In genomic region chr2:64065511-64065910, GRCm38 (mm10) we compare ENCODE assay signal across 22 mouse cellular contexts. TPM values are rescaled to one million over a fixed set of nuclear protein-coding genes. Genes with fewer than 3 reads are reported as not detected.
DNase-seq lines count a peak whose midpoint lies in the region; ATAC-seq and TF ChIP-seq lines count a peak whose summit lies in the region.
"Had no signal": no experiment of that assay in that cellular context is flagged by ENCODE, and none has a peak within 500 bp of the region (broad histone marks: within the 10 kb centered on the region; RNA-seq: fewer than 3 reads in every experiment).

No protein-coding gene starts in this region.

- no peak overlapping the region for H3K9ac ChIP-seq in forebrain, embryonic 12.5 days
- no peak overlapping the region for H3K9ac ChIP-seq in forebrain, postnatal 0 days
- no peak overlapping the region for H3K9ac ChIP-seq in forebrain, embryonic 14.5 days (ENCODE audit: low read length)
- H3K9ac ChIP-seq: embryonic facial prominence, embryonic 15.5 days; heart, embryonic 13.5 days; hindbrain, embryonic 12.5 days had no signal

- WGBS in forebrain, embryonic 12.5 days: 20% methylated on average over 4 of the region's 4 CpGs
- 16% methylated on average over 4 of the region's 4 CpGs for WGBS in forebrain, postnatal 0 days
- WGBS in forebrain, embryonic 14.5 days: 4% methylated on average over 4 of the region's 4 CpGs
- 79% methylated on average over 4 of the region's 4 CpGs for WGBS in hindbrain, embryonic 10.5 days

- H3K27me3 ChIP-seq in forebrain, embryonic 12.5 days: peaks cover 19% of the 10 kb centered on the region
- H3K27me3 ChIP-seq in forebrain, postnatal 0 days (ENCODE audit: insufficient read depth, low read length): no peaks in the 10 kb centered on the region
- H3K27me3 ChIP-seq in forebrain, embryonic 14.5 days (replicated peaks; ENCODE audit: control insufficient read depth, insufficient read depth, low read length): no peaks in the 10 kb centered on the region
- no peaks in the 10 kb centered on the region for H3K27me3 ChIP-seq in hindbrain, embryonic 10.5 days (ENCODE audit: insufficient read depth, poor library complexity, severe bottlenecking)
- H3K27me3 ChIP-seq: embryonic facial prominence, embryonic 15.5 days; heart, embryonic 13.5 days; hindbrain, embryonic 12.5 days had no signal

- ATAC-seq in forebrain, embryonic 12.5 days (ENCODE audit: low FRiP score): peak; percentile 61; the same call in 1 of the 2 replicates
- ATAC-seq in forebrain, postnatal 0 days: no peak
- peak; percentile 82 for ATAC-seq in forebrain, embryonic 14.5 days
- ATAC-seq: hindbrain, embryonic 16.5 days; inflammation-experienced regulatory T-cells, adult 6 months had no signal

- H3K4me2 ChIP-seq in forebrain, embryonic 12.5 days: no peak overlapping the region
- no peak overlapping the region for H3K4me2 ChIP-seq in forebrain, postnatal 0 days (ENCODE audit: low read depth)
- H3K4me2 ChIP-seq in forebrain, embryonic 14.5 days (ENCODE audit: low read length): no peak overlapping the region
- H3K4me2 ChIP-seq: embryonic facial prominence, embryonic 15.5 days; heart, embryonic 13.5 days; hindbrain, embryonic 12.5 days had no signal

- DNase-seq in forebrain, postnatal 0 days: no peak
- DNase-seq in brain, embryonic 14.5 days (ENCODE audit: low read depth): peak; percentile 75
- DNase-seq in forebrain, embryonic 14.5 days (ENCODE audit: low spot score): peak; percentile 56
- DNase-seq in retina, postnatal 1 day: peak; percentile 68
- DNase-seq in layer of hippocampus, adult 11-12 months (ENCODE audit: low spot score): no peak
- no peak for DNase-seq in hindbrain, embryonic 10.5 days (ENCODE audit: low spot score)
- DNase-seq: adrenal gland, postnatal 10 days; cerebellum, adult 18-20 months; cerebellum, adult 9-11 months; cerebellum, postnatal 36 days; gastrocnemius, adult 2 months; gastrocnemius, postnatal 25 days; heart, postnatal 36 days had no signal

- no peak for TF ChIP-seq POLR2A in brain, embryonic 14.5 days (IDR thresholded peaks at IDR 0.05; ENCODE audit: borderline replicate concordance, extremely low read depth, insufficient read depth, insufficient read length, poor library complexity, severe bottlenecking)

- no peaks in the 10 kb centered on the region for H3K9me3 ChIP-seq in forebrain, embryonic 12.5 days
- no peaks in the 10 kb centered on the region for H3K9me3 ChIP-seq in forebrain, postnatal 0 days (ENCODE audit: low read length)
- no peaks in the 10 kb centered on the region for H3K9me3 ChIP-seq in forebrain, embryonic 14.5 days (replicated peaks; ENCODE audit: control insufficient read depth, low read length)
- H3K9me3 ChIP-seq in hindbrain, embryonic 10.5 days: no peaks in the 10 kb centered on the region
- H3K9me3 ChIP-seq: embryonic facial prominence, embryonic 15.5 days; heart, embryonic 13.5 days; hindbrain, embryonic 12.5 days had no signal

- no peak overlapping the region for H3K4me3 ChIP-seq in forebrain, embryonic 12.5 days (replicated peaks)
- no peak overlapping the region for H3K4me3 ChIP-seq in forebrain, postnatal 0 days (ENCODE audit: low read depth, low read length)
- no peak overlapping the region for H3K4me3 ChIP-seq in forebrain, embryonic 14.5 days (ENCODE audit: low read depth, low read length)
- H3K4me3 ChIP-seq in hindbrain, embryonic 10.5 days: no peak overlapping the region
- H3K4me3 ChIP-seq: embryonic facial prominence, embryonic 15.5 days; erythroblast, embryonic 14.5 days; gastrocnemius, adult 2 months; heart, embryonic 13.5 days; hindbrain, embryonic 12.5 days had no signal

- peaks cover 5% of the 10 kb centered on the region for H3K4me1 ChIP-seq in forebrain, embryonic 12.5 days
- H3K4me1 ChIP-seq in forebrain, postnatal 0 days (ENCODE audit: insufficient read depth): 0 out of 2 replicates have a peak, but pooled peaks cover 5% of the 10 kb centered on the region
- peaks cover 5% of the 10 kb centered on the region; the same call in 1 of the 2 replicates for H3K4me1 ChIP-seq in forebrain, embryonic 14.5 days (ENCODE audit: control insufficient read depth, insufficient read depth, low read length)
- no peaks in the 10 kb centered on the region for H3K4me1 ChIP-seq in hindbrain, embryonic 10.5 days (replicated peaks)
- H3K4me1 ChIP-seq: embryonic facial prominence, embryonic 15.5 days; hindbrain, embryonic 12.5 days had no signal

- no peak overlapping the region for H3K27ac ChIP-seq in forebrain, embryonic 12.5 days
- H3K27ac ChIP-seq in forebrain, postnatal 0 days (ENCODE audit: low read depth, low read length): no peak overlapping the region
- H3K27ac ChIP-seq in forebrain, embryonic 14.5 days (ENCODE audit: low read depth, low read length): no peak overlapping the region
- no peak overlapping the region for H3K27ac ChIP-seq in hindbrain, embryonic 10.5 days
- H3K27ac ChIP-seq: embryonic facial prominence, embryonic 15.5 days; gastrocnemius, adult 2 months; heart, embryonic 13.5 days; hindbrain, embryonic 12.5 days had no signal

- H3K36me3 ChIP-seq in forebrain, embryonic 12.5 days (replicated peaks): no peaks in the 10 kb centered on the region
- no peaks in the 10 kb centered on the region for H3K36me3 ChIP-seq in forebrain, postnatal 0 days (ENCODE audit: insufficient read depth)
- no peaks in the 10 kb centered on the region for H3K36me3 ChIP-seq in forebrain, embryonic 14.5 days (ENCODE audit: control insufficient read depth, insufficient read depth, low read length)
- H3K36me3 ChIP-seq in hindbrain, embryonic 10.5 days: no peaks in the 10 kb centered on the region
- H3K36me3 ChIP-seq: embryonic facial prominence, embryonic 15.5 days; heart, embryonic 13.5 days; hindbrain, embryonic 12.5 days had no signal

- TF ChIP-seq CTCF in forebrain, postnatal 0 days (IDR thresholded peaks at IDR 0.05; ENCODE audit: low read depth): no peak
- no peak for TF ChIP-seq CTCF in brain, embryonic 14.5 days (IDR thresholded peaks at IDR 0.05; ENCODE audit: borderline replicate concordance, extremely low read depth, insufficient read depth, insufficient read length)

RNA-seq across cellular contexts. Expression of gene Fign, which starts 32.3 kb away (rescaled TPM):
- polyA plus RNA-seq in forebrain, embryonic 12.5 days (2016; fragmentation: Nextera tagmentation; extraction: Ambion mirVana): 13.7 and 17.2 TPM in 2 replicates
- total RNA-seq in forebrain, postnatal 0 days (2014; rRNA removed): 4.1 and 10.7 TPM in 2 replicates
- polyA plus RNA-seq in forebrain, postnatal 0 days (2015; fragmentation: Nextera tagmentation; extraction: Ambion mirVana): 3.5 and 11.6 TPM in 2 replicates
- 8.8 and 13.7 TPM in 2 replicates for polyA plus RNA-seq in brain, embryonic 14.5 days (2012; rRNA removed)
- polyA plus RNA-seq in forebrain, embryonic 14.5 days (2014; fragmentation: Nextera tagmentation; extraction: Ambion mirVana): 7.4 and 7.9 TPM in 2 replicates
- 16.0 and 22.1 TPM in 2 replicates for polyA plus RNA-seq in hindbrain, embryonic 10.5 days (2016; fragmentation: Nextera tagmentation; extraction: Ambion mirVana)
- total RNA-seq: granulocyte monocyte progenitor cell, adult 5-6 weeks; MEL had no signal
- polyA plus RNA-seq: erythroblast, embryonic 14.5 days had no signal

Comparison
In these comparisons a context has a peak if more than half of its experiments do, and no peak if none do; other contexts are left out.
1. DNase-seq: peak in brain, embryonic 14.5 days (single experiment), forebrain, embryonic 14.5 days (single experiment) and retina, postnatal 1 day (single experiment); none in forebrain, postnatal 0 days (single experiment), layer of hippocampus, adult 11-12 months (single experiment) and hindbrain, embryonic 10.5 days (single experiment).